Mouse (Mus musculus) thymus, postnatal 10 days (tissue): ENCODE data around the gene Clps.

ENCODE experiments used
- DNase-seq, 2 experiments: peaks; one replicate each; pipeline ENCODE4 v3.0.0; 2021; ENCODE audit warnings: low spot score in 2 of 2

Clps gene

DNA sequence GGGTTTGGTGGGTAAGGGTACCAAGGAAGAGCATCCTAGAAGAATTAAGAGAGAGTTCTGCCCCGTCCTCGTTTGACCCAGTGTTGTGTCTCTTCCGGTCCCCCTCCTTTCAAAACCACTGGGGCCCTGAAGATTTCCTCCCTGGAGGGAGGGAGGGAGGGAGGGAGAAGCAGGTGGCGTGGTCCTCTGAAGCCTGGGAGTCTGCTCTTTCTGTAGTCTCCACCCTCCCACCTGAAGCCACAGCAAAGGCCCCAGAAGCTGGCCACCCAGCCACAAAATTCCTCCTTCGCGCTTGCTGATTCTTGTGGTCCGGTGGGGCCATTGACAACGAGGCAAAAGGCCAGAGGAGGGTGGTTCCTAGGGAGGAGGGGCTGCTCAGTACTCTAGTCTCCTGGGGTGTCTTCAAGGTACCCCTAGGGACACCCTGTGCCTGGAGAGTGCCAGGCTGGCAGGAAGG is 41.9 kb downstream of the Clps start:
- peak; percentile 52 to 68 for DNase-seq

- peak; percentile 71 to 77 for DNase-seq
Observed at GRCm38 (mm10) chr17:28517956-28518614, 42.5 kb downstream of the Clps start.

DNA sequence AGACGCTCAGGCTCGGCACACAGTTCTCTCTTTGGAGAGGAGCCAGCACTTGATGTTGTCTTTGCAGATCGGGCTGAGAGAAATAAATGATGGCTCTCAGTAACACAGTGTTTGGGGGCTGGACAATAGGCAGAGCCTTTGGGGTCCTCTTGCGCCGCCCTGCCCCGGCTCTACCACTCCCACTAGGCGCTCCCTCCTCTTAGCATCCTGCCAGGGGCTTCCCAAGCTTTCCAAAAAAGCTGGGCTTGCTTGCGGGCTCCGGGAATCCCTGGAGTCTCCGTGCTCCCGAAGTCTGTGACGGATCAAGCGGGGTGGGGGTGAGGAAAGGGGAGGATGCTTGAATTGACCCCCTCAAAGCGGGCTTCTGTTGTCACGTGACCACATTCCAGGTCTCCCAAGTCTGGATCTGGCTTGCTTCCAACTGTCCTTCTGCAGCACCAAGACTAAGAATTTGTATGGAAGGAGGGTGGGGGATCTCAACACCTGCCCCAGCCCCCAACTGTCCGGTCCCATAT is 43.1 kb downstream of the Clps start, which contains the start of gene Fkbp5:
Fkbp5 (minus strand) TSS at position 87 of the 515 bp plus-strand sequence.
- no peak for DNase-seq

DNA sequence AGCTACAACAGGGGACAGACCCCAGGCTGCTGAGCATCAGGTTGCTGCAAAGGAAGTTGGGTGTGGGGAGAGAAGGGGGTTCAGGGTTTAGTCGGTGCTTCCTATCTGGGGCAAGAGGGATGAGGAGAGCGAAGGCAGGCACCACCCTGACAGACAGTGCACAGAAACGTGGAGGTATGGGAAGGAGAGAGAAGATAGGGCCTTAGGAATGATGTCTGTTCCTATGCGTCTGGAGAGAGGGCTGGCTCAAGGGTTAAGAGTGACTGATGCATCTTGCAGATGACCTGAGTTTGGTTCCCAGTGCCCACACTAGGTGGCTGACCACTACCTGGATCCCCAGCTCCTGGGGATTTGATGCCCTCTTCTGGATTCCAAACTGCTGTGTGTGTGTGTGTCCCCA is 43.7 kb downstream of the Clps start:
- peak in 1 of 2 experiments; percentile 57 for DNase-seq

DNA sequence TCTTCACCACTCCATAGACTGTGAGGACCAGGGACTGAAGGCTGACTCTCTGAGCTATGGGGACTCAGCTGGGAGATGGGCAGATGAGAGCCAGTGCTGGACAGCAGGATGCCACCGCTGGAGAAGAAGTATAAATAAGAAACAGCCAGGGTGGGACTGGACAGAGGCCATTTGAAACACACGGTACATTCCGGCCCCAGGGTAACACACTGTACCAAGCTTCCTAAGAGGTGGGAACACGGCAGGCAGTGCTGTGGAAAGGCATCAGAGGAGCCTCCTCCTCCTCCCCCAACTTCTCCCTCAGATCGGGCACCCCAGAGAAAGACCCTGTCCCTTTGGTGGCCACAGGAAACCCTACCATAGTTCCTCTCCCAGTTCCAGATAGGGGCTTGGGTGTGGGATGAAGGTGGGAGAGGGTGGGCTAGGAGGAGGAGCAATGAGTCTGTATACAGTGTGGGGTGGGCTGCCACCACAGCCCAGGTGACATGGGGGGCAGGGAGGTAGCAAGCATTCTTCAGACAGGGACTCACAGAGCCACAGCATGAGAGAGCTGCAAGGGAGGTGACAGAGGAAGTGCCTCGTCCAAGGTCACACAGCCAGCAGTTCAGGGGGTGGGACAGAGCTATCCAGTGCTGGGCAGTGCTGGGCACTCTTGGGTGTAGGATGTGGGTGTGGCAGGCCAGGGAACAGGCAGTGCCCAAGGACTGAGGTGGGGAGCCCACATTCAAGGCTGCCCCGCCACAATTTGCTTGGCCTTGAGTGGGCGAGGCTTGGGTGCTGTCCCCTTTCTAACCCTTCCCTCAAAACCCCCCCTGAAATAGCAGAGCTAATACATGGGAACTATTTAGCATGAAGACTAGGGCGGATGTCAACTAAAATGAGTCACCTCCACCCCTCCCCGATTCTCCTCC is 44.9 kb downstream of the Clps start:
- DNase-seq, result peak; percentile 54 to 55

- DNase-seq, result no peak
Observed at GRCm38 (mm10) chr17:28514555-28514954, 46.0 kb downstream of the Clps start.

GRCm38 (mm10) chr17:28513844-28514243 is 46.7 kb downstream of the Clps start:
- no peak for DNase-seq

- no peak for DNase-seq
Observed at GRCm38 (mm10) chr17:28513337-28513736, 47.2 kb downstream of the Clps start.

GRCm38 (mm10) chr17:28512696-28513095 is 47.9 kb downstream of the Clps start:
- no peak for DNase-seq

DNA sequence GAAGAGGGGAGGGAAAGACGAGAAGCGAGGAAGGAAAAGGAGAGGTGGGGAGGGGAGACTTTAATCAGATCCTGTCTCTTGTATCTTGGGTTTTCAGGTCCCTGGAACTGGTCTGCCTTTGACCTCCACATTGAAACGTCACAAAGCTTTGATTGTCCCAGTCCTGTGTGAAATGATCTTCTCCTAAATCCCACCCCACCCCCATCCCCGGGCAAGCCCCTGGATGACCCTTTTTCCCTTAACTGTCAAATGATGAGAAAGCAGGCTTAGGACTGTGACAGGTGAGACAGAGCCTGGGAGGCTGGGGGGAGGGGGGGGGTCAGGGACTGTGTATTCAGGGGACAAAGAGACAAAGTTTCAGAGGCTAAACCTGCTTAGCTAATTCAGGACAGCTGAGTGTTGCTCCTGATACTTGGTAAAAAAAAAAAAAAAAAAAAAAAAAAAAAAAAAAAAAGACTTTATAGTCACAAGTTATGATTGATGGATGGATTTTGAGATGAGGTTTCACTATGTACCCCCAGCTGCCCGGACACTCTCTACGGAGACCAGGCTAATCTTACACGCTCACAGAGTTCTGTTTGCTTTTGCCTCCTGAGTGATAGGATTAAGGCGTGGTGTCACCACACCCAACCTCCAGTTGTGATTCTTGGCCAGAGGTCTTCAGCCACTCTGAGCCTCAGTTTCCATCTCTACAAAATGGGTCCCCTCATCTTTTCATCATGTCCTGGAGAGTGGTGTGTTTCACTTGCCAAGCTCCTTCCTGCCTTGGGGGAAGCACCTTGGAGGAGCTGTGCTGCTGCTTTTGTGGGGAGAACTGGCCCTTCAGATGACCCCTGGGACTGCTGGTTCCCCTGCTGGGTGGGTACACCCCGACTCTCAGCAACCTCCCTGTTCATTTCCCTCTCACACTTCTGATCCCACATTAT is 48.7 kb downstream of the Clps start:
- DNase-seq, result no peak

DNA sequence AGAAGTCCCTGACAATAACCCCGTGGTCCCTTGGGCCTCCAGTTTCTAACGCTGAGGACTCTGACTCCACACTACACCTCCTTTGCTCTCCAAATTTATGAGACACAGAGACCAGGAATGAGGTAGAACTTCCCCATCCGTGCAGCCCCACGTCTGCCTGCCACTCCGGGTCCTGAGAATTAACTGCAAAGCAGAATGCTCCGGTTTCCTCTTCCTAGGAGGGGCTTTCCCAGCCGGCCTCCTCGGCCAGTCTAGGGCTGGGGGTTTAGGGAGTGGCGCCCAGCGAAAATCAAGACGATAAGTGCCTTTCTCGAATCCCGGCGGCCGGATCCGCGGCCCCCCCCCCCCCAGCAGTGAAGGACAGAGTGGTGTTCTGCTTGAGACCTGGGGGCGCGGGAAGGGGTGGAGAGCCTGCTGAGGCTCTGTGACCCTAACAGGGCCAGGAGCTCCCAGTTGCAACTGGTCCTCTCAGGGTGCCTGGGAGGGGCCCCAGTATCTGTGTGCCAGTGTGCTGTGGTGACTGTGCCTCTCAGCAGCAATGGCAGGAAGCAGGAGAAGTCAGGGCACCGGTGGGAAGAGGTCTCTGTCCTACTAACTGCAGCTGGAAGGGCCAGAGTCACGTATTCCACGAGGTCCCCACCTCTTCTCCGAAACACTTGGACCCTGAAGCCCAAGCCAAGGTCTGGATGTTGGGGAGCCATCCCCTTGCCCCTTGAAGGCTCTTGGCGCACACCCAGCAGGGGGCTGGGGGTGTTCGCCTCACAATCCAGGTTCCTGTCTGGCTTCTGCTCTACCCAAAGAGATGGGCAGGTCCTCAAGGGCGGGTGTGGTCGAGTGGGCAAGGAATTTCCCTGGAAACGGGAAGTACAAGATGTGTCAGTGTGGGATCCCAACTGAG is 49.9 kb downstream of the Clps start:
- DNase-seq, result no peak
